Mouse (Mus musculus) spleen, postnatal 14 days (tissue): ENCODE data around the gene Arsg.
A peak's percentile ranks its signal among the peaks of the same experiment; 100 is the strongest.

ENCODE experiments used
- DNase-seq, 2 experiments: peaks; one replicate each; pipeline ENCODE4 v3.0.0; 2021 to 2022; ENCODE audit warnings: low spot score in 2 of 2

Arsg gene

GRCm38 (mm10) chr11:109546305-109547001, 73.3 kb downstream of the Arsg start:
- DNase-seq, result no peak

- no peak for DNase-seq
Observed at GRCm38 (mm10) chr11:109547652-109548051, 74.5 kb downstream of the Arsg start.

GRCm38 (mm10) chr11:109549599-109550290, 76.6 kb downstream of the Arsg start:
- DNase-seq, result peak; percentile 62 to 63

DNA sequence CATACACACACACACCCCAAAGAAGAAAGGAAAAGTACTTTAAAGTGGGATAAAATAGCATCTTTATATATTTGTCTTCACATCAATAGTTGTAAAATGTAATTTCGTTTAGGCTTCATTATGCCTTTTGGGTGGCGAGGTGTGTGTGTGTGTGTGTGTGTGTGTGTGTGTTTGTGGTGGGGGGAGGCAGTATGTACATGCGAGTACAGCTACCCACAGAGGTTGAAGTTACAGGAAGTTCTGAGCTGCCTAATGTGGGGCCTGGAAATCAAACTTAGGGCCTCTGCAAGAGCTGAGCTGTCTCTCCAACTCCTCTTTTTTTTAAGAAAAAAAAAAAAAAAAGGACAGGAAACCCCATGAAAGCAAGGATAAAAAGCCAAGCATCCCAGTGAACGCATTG, 80.7 kb downstream of the Arsg start:
- DNase-seq, result no peak

DNA sequence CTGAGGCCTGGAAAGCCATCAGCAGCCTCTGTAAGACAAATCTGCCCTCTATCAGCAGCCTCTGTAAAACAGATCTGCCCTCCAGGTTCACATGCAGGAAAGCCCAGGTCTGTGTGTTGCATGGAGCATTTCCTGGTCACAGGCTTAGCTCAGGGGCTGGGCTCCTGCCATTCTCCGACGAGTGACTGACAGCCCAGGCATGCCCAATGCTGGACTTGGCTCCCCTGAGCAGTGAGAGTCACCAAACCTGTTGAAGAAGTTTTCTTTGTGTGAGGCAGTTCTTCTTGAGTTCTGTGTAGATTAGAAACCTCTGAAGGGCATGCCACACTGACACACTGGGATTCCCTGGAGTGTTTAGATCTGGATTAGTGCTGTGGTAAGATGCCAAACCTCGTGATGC, 81.3 kb downstream of the Arsg start:
- no peak for DNase-seq

- peak in 1 of 2 experiments; percentile 14 for DNase-seq
Observed at GRCm38 (mm10) chr11:109556130-109556529, 83.0 kb downstream of the Arsg start.

DNA sequence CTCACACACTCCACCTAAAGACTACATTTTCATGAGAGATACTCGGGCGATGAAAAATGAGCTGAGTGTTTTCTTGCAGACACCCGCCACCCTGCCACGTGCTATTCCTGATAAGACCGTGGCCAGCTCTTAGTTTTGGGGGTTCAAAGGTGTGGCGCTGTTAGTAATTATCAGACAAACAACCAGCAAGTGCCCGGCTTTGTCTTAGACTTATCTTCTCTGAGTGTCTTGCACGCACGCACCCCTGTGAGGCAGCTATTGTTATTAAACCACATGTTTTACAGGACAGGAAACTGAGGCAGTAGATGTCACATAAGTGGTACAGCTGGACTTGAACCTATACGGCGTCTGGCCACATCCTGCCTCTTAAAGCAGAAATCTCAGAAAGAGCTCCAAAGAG, 84.2 kb downstream of the Arsg start:
- DNase-seq, result peak; percentile 33 to 54

GRCm38 (mm10) chr11:109559241-109559640, 86.1 kb downstream of the Arsg start:
- DNase-seq, result no peak

GRCm38 (mm10) chr11:109560793-109561257, 87.7 kb downstream of the Arsg start:
- DNase-seq, result peak; percentile 35 to 62

- no peak for DNase-seq
Observed at GRCm38 (mm10) chr11:109561445-109561844, 88.3 kb downstream of the Arsg start.

GRCm38 (mm10) chr11:109563708-109564107, 90.5 kb downstream of the Arsg start:
- DNase-seq, result no peak

DNA sequence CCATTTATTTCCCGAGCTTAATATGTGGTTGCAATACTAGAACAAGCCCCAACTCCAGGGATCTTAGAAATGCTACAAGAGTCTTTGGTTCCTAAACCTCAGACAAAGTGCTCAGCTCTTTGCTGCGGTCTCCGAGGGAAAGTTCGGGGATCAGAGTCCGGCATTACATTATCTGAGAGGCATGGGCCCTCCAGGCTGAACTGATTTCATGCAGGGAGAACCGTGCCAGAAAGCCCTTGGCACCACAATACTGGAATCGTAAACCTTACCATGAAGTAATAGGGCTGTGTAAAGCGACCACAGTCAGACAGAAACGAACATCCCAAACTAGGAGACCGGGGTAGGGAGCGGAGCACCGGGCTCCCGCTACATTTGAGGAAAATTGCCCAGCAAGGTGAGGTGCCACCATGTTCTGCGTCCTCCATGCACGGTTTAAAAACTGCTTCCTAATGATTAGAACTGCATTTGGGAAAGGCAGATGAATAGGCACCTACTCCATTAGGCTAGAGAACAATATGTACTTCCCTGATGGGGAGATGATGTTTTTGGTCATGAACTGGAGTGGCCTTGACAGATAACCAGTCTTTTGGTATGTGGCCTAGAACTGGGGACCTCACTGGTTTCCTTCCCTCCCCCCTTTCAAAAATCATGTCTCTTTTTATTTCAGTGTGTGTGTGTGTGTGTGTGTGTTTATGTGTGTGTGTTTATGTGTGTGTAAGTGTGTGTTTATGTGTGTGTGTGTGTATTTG, 91.5 kb downstream of the Arsg start:
- no peak for DNase-seq

- DNase-seq, result no peak
Observed at GRCm38 (mm10) chr11:109569007-109569618, 95.9 kb downstream of the Arsg start.

DNA sequence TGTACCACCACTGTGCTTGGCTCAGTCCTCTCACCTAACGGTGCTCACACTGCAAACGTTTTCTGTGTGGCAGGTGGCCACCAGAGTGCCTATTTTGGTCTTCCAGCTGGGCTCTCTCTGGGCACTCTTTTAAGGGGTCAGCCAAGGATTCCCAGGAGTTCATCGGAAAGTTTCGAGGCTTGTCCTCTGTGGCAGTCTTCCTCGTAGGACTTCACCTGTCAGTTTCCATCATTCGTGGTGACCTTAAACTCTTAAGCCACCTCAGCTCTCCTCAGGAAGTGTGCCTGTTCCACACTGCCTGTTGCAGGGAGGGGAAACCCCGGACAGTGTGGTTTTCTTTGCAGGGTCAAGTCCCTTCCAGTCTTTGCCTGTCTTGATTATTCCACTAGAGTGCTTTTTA, 96.6 kb downstream of the Arsg start:
- DNase-seq, result no peak

GRCm38 (mm10) chr11:109572051-109572450, 98.9 kb downstream of the Arsg start:
- DNase-seq, result no peak

- no peak for DNase-seq
Observed at GRCm38 (mm10) chr11:109574604-109575003, 101.4 kb downstream of the Arsg start.

- DNase-seq, result no peak
Observed at GRCm38 (mm10) chr11:109575832-109576231, 102.7 kb downstream of the Arsg start.

- no peak for DNase-seq
Observed at GRCm38 (mm10) chr11:109578536-109578935, 105.4 kb downstream of the Arsg start.

- no peak for DNase-seq
Observed at GRCm38 (mm10) chr11:109579999-109580398, 106.8 kb downstream of the Arsg start.

- DNase-seq, result no peak
Observed at GRCm38 (mm10) chr11:109583986-109584385, 110.8 kb downstream of the Arsg start.

DNA sequence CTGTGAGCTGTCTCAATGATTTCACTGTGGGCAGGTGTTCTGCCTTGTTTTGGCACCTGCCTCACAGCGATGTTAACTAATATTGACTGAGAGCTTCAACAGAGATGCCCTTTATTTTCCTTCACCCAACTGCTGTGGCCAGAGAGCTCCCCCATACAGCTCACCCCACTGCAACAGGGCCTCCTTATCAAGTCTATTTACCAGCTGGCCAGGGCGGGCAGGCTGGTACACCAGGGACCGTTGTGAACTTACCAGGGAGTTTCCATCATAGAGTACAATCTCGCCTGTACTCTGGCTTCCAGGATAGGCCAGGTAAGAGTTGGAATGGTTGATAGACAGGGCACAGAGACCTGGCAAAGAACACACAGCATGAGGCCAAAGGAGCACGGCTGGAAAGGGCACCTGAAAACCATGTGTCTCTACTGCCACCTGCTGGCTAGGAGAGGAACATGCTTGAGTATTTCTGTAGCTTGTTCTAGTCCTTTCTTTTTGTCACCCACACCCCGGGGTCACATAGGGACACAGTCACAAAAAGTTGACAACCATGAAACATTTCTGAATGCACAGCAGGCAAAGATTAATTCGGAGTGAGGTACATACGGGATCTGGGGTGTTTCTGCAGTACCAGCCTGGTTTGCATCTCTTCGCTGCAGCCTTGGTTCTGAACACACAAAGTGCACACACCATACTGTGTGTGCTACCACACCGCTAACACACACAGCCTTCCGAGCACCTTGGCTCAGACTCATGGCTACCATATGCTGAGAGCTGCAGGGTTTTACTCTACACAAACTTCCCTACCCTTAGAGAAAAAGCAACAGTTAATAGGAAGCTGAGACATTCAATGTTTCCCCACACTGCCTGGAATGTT, 111.9 kb downstream of the Arsg start:
- DNase-seq, result peak; percentile 56 to 75
